Mouse (Mus musculus) limb, embryonic 12.5 days (tissue): Measurements from ENCODE around the gene Hpse2. TPM values are rescaled to one million over a fixed set of nuclear protein-coding genes. Genes with fewer than 3 reads are reported as not detected.

Experiments used
- ATAC-seq: fragments of 200-750 bp; cut with Nextera tagmentation; 2 replicates; pipeline ENCODE4 v1.8.0; 2017; ENCODE audit warnings: low read depth, moderate TSS enrichment; ENCODE audit not compliant: insufficient number of reproducible peaks, insufficient read depth, low FRiP score, low TSS enrichment
- H3K27ac ChIP-seq: fragments of 300-500 bp; sonication (generic); 2 replicates; pipeline ENCODE4 v1.5.1; 2016; ENCODE audit warnings: mild to moderate bottlenecking, moderate library complexity
- H3K27me3 ChIP-seq: fragments of 300-500 bp; sonication (generic); 2 replicates; pipeline ENCODE4 v1.6.1; 2016; ENCODE audit warnings: mild to moderate bottlenecking, moderate library complexity
- H3K36me3 ChIP-seq: fragments of 300-500 bp; sonication (generic); 2 replicates; pipeline ENCODE4 v1.6.1; 2016; ENCODE audit warnings: mild to moderate bottlenecking, moderate library complexity
- H3K4me1 ChIP-seq: fragments of 300-500 bp; sonication (generic); replicated peaks from 2 replicates; pipeline ENCODE4 v1.6.1; 2016
- H3K4me2 ChIP-seq: fragments of 300-500 bp; sonication (generic); 2 replicates; pipeline ENCODE4 v1.6.1; 2016; ENCODE audit warnings: mild to moderate bottlenecking, moderate library complexity
- H3K4me3 ChIP-seq: fragments of 300-500 bp; sonication (generic); replicated peaks from 2 replicates; pipeline ENCODE4 v1.5.1; 2016; ENCODE audit warnings: mild to moderate bottlenecking
- H3K9ac ChIP-seq: fragments of 300-500 bp; sonication (generic); replicated peaks from 2 replicates; pipeline ENCODE4 v1.6.1; 2016; ENCODE audit warnings: mild to moderate bottlenecking, moderate library complexity
- H3K9me3 ChIP-seq: fragments of 300-500 bp; sonication (generic); 2 replicates; pipeline ENCODE4 v1.6.1; 2016; ENCODE audit warnings: mild to moderate bottlenecking, moderate library complexity
- WGBS: fragments of 180-500 bp; shearing (Covaris S2); methylation state at CpG from one replicate; pipeline ENCODE4 v1.1.7; 2016; 5-methylcytosine and 5-hydroxymethylcytosine counted together
- polyA plus RNA-seq: library from polyadenylated mRNA; unstranded; fragments of >200 nt; fragmentation: Nextera tagmentation; extraction: Ambion mirVana; gene quantifications from 2 replicates; pipeline ENCODE4 v1.2.1, GENCODE M21; 2016

Hpse2 gene
- polyA plus RNA-seq, 1 experiment from 2014 or later = 10.4 TPM

DNA sequence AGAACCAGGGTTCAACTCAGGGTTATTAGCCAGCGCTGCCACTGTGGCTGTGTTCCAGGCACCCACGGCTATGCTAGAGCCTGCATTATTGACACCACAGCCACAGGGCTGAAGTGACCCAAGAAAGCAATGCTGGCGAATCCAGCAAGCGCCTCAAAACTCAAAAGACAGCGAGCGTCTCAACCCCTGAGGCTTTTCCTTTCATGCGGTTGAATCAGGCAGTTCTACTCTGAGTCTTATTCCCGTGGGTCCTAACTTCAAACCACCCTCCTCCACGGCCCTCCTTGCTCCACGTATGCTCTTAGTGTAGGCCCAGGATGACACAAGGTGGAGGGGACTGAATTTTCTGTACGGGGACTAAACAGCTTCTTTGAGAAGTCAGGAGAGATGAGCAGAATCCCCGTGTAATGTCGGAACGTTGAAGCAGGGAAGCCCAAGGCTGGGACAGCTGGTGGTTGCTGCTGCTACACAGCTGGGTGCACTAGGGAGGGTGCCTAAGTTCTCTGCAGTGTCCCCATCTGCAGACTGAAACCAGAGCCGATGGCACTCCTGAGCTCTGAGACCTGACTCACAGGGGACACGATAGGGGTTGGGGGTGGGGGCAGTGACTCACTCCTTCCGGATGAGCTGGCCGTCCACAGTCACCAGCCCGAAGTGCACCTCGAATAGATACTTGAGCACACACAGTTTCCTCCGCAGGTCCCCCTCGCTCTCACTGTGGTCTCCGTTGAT lies 617.8 kb downstream of the Hpse2 start:
- 86% methylated on average over 23 of the region's 23 CpGs for WGBS
- no peak for ATAC-seq
- no peaks in the 10 kb centered on the region; the same call in 1 of the 2 replicates for H3K4me1 ChIP-seq

DNA sequence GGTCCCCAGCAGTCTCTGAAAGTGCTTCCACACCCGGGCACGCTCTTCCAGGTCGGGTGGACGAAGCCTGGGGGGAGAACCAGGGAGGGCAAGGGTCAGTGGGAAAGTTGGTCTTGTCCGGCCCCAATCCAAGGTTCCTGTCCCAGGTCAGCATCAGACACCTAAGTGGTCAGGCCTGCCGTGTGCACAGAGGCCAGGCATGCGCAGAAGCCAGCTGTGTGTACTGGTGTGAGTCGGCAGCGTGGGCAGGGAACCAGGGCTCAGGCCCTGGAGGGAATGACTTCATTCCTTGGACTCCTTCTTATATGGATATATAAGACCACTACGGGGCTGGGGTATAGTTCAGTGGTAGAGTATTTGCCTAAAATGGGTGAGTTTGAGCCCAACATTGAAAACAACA lies 618.5 kb downstream of the Hpse2 start:
- peaks cover 4% of the 10 kb centered on the region for H3K4me1 ChIP-seq
- H3K4me3 ChIP-seq = no peak overlapping the region
- H3K9me3 ChIP-seq = no peaks in the 10 kb centered on the region
- H3K4me2 ChIP-seq = no peak overlapping the region
- H3K27me3 ChIP-seq = no peaks in the 10 kb centered on the region
- peaks cover 21% of the 10 kb centered on the region for H3K36me3 ChIP-seq
- no peak overlapping the region for H3K9ac ChIP-seq
- WGBS = 91% methylated on average over 10 of the region's 10 CpGs
- no peak for ATAC-seq
- no peak overlapping the region for H3K27ac ChIP-seq

More for the DNA sequence above, 617.8 kb downstream of the Hpse2 start:
- no peaks in the 10 kb centered on the region for H3K27me3 ChIP-seq
- H3K9ac ChIP-seq = no peak overlapping the region
- H3K36me3 ChIP-seq = peaks cover 21% of the 10 kb centered on the region
- no peak overlapping the region for H3K27ac ChIP-seq
- no peaks in the 10 kb centered on the region for H3K9me3 ChIP-seq
- H3K4me2 ChIP-seq = no peak overlapping the region
- no peak overlapping the region for H3K4me3 ChIP-seq

DNA sequence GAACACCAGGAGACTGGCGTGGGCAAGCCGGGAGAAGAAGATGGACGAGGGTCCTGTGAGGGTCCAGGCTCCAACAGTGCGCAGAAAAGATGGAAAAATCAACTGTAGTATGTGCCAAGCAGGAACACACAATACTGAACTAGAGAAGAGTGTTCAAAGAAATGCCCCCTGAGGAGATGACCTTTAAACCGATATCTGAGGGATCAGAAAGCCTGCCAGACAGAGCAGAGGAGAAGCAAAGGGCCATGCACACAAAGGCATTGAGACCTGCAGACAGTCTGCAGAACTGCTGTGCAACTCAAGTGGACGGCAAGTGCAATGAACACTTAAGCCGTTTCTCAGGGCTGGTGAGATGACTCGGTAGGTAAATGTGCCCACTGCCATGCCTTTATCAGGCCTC lies 620.8 kb downstream of the Hpse2 start:
- 78% methylated on average over 8 of the region's 8 CpGs for WGBS
- Histone ChIP-seq H3K4me3 (no peak overlapping the region), H3K9ac (no peak overlapping the region), H3K27me3 (no peaks in the 10 kb centered on the region), H3K9me3 (no peaks in the 10 kb centered on the region), H3K36me3 (peaks cover 21% of the 10 kb centered on the region), H3K27ac (no peak overlapping the region), H3K4me1 (peaks cover 17% of the 10 kb centered on the region), H3K4me2 (no peak overlapping the region)
- no peak for ATAC-seq

DNA sequence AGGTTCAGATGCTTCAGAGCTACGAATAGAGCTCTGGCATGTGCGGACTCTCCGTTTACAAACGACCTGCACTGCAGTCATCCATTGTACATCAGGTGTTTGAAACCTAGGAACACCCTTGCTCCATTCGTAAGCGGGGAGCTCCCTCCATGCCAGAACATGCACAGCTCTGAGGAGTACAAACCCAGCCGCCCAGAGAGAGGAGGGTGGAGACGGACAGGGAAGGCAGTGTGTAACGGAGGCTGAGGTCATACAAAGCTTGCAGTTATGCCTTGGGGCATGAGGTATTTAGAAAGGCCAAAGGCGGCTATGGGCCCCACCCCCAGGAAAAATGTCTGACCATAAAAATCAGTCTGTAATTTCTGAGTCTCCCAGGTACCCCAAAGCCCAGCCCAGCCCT lies 623.8 kb downstream of the Hpse2 start:
- no peaks in the 10 kb centered on the region for H3K27me3 ChIP-seq
- H3K9me3 ChIP-seq = no peaks in the 10 kb centered on the region
- ATAC-seq = peak; percentile 67; the same call in 1 of the 2 replicates
- no peak overlapping the region for H3K4me3 ChIP-seq
- H3K27ac ChIP-seq = peak overlapping the region; percentile 70
- H3K4me2 ChIP-seq = peak overlapping the region; percentile 8; the same call in 1 of the 2 replicates
- H3K36me3 ChIP-seq = peaks cover 4% of the 10 kb centered on the region
- peaks cover 17% of the 10 kb centered on the region for H3K4me1 ChIP-seq
- WGBS = 58% methylated on average over 10 of the region's 10 CpGs
- H3K9ac ChIP-seq = no peak overlapping the region

DNA sequence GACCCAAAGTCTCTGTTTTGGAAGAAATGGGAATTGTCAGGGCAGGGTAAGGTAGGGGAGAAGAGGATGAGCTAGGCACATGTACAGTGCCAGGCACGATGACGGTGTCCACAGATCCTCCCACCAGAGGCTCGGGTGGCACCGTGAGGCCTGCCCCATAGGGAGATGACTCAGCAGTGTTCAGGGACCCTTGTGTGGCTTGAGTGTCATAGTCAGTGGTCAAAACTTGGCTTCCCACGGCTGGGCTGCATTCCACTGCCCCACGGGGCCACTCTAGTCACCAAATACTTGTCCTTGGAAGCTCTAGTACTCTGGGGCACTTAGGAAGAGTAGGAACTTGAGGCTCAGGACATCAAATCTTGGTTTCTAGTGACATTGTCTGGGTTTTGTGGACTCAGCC lies 631.5 kb downstream of the Hpse2 start:
- no peaks in the 10 kb centered on the region for H3K9me3 ChIP-seq
- no peaks in the 10 kb centered on the region; the same call in 1 of the 2 replicates for H3K27me3 ChIP-seq
- H3K36me3 ChIP-seq = no peaks in the 10 kb centered on the region
- ATAC-seq = no peak
- no peak overlapping the region for H3K4me2 ChIP-seq
- WGBS = 84% methylated on average over 6 of the region's 6 CpGs
- H3K9ac ChIP-seq = no peak overlapping the region
- no peak overlapping the region for H3K4me3 ChIP-seq
- peaks cover 29% of the 10 kb centered on the region for H3K4me1 ChIP-seq
- H3K27ac ChIP-seq = no peak overlapping the region

DNA sequence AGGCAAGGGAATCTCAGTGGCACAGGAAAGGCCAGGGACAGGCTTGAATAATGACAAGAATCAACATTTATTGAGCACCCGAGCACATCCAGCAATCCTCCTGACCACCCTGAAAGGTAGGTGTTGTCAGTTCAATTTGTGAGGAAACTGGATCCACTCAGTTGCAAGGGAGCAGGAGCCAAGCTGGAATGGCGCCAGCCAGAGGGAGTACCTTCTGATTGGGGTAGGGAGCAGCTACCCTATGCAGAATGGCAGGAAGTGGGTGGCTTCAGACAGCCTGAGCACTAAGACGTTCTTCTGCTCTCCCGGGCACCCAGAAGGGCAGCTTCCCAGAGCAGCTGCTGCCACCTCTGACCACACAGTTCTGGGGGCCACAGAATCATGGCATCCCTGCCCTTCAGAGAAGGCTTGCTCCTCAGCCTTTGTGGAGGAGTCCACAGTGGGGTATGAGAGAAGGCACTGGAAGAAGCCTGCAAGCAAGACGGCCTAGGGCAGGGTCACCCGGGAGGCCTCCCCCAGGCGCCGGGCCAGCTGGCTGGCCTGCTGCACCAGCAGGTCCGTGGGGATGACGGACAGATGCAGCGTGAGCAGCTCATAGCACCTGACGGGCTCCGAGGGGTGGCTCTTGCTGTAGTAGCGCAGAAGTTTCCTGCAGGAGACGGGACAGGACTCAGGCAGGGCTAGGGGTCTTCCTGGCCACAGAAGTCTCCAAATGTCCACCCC lies 632.8 kb downstream of the Hpse2 start:
- no peaks in the 10 kb centered on the region; the same call in 1 of the 2 replicates for H3K27me3 ChIP-seq
- WGBS = 74% methylated on average over 15 of the region's 15 CpGs
- H3K27ac ChIP-seq = no peak overlapping the region
- no peak overlapping the region for H3K4me2 ChIP-seq
- no peak overlapping the region for H3K4me3 ChIP-seq
- H3K9ac ChIP-seq = no peak overlapping the region
- ATAC-seq = no peak
- no peaks in the 10 kb centered on the region for H3K9me3 ChIP-seq
- no peaks in the 10 kb centered on the region for H3K36me3 ChIP-seq
- peaks cover 29% of the 10 kb centered on the region for H3K4me1 ChIP-seq

DNA sequence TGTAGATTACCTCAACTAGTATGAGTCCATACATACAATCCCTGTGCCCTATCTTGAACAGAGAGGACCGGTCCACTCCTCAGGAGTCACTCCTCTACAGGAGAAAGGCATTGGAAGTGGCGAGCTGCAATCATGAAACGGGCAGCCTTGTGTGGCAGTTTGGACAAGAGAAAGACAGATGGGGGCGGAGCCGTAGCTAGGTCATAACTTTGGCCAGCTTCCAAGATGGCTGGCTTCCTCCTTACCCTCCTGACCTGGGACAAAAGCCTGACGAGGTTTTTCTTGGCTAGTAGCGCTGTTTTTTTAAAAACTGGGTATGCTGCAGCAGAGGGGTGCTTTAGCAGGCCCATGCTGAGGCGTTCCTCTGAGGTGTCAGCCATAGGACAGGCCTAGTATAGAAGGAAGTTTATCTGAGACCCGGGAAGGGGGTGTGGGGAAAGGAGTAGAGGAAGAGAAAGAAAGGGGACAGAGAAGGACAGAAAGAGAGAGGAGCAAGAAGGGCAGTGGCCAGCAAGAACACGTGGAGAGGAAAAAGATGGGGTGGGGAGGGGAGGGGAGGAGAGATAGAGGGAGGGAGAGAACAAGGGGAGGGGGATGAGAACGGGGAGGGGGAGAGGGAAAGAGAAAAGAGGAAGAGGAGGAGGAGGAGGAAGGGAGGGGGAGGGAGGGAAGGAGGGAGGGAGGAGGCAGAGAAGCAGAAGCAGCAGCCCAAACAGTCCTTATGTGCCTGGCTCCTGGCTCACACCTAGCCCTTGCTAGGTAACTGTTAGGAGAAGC lies 634.8 kb downstream of the Hpse2 start:
- H3K27me3 ChIP-seq = no peaks in the 10 kb centered on the region; the same call in 1 of the 2 replicates
- no peaks in the 10 kb centered on the region for H3K9me3 ChIP-seq
- peak; percentile 23; the same call in 1 of the 2 replicates for ATAC-seq
- H3K36me3 ChIP-seq = no peaks in the 10 kb centered on the region
- H3K4me3 ChIP-seq = peak overlapping the region; percentile 35; the same call in 1 of the 2 replicates
- 0 out of 2 replicates have a peak overlapping the region, but pooled peaks have one; percentile 40 for H3K9ac ChIP-seq
- peak overlapping the region; percentile 64 for H3K4me2 ChIP-seq
- H3K27ac ChIP-seq = peak overlapping the region; percentile 88
- H3K4me1 ChIP-seq = peaks cover 29% of the 10 kb centered on the region
- 43% methylated on average over 11 of the region's 11 CpGs for WGBS

DNA sequence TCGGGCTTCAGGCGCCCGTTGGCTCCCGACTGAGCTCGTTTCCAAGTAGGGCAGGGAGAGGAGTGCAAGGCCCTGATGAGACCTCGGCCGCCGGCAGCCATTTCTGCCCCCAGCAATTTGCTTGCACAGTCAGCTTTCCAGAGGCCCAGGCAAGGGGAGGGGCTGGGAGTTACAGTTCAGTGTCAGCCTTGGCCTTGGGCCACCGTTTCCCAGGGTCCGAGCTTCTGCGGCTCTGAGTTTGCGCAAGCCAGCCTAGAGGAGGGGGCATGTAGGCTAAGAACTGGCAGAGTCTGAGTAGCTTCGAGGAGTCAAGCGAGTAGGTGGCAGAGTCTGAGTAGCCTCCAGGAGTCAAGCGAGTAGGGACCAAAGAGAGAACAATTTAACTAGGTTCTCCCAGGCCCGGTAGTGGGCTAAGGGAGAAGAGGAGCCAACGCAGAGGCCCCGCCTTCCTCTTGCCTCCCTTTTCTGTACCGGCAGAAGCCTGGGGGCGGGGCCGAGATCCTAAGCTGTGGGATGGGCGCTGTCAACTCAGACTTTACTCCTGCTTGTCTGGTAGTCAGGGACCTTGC lies 635.7 kb downstream of the Hpse2 start, which contains the start of gene Pyroxd2:
Gene Pyroxd2 (minus strand): TSS at position 413 of the 569 bp plus-strand sequence.
- Histone ChIP-seq H3K4me3 (peak within 1 kb of the TSS; percentile 35), H3K27me3 (no peaks in the 10 kb centered on the region; the same call in 1 of the 2 replicates), H3K4me1 (peaks cover 29% of the 10 kb centered on the region), H3K36me3 (no peaks in the 10 kb centered on the region), H3K9ac (peak within 1 kb of the TSS; percentile 40), H3K4me2 (peak within 1 kb of the TSS; percentile 64), H3K27ac (peak within 1 kb of the TSS; percentile 88), H3K9me3 (no peaks in the 10 kb centered on the region)
- ATAC-seq = peak; percentile 78
- 3% methylated on average over 22 of the region's 22 CpGs for WGBS

DNA sequence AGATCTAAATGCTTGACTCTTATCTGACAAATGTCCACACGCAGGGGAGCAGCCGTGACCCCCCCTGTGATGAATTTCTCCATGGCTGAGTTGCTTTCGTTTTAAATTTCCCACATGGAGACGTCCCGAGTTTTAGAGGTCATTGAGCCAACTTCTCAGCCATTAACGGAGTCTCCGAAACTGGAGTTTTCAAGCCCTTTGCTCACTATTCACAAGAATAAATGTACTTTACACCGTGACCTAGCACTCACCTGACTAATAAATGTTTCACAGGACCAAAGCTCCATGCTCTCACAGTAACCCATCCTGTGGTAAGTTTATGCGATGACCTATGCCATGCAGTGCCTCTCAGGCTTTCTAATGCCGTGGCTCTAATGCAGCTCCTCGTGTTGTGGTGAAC lies 638.0 kb downstream of the Hpse2 start:
- WGBS = 72% methylated on average over 11 of the region's 11 CpGs
- Histone ChIP-seq H3K4me3 (no peak overlapping the region), H3K27ac (no peak overlapping the region), H3K36me3 (no peaks in the 10 kb centered on the region), H3K9ac (no peak overlapping the region), H3K9me3 (no peaks in the 10 kb centered on the region), H3K4me1 (peaks cover 31% of the 10 kb centered on the region), H3K4me2 (no peak overlapping the region), H3K27me3 (no peaks in the 10 kb centered on the region; the same call in 1 of the 2 replicates)
- ATAC-seq = no peak

DNA sequence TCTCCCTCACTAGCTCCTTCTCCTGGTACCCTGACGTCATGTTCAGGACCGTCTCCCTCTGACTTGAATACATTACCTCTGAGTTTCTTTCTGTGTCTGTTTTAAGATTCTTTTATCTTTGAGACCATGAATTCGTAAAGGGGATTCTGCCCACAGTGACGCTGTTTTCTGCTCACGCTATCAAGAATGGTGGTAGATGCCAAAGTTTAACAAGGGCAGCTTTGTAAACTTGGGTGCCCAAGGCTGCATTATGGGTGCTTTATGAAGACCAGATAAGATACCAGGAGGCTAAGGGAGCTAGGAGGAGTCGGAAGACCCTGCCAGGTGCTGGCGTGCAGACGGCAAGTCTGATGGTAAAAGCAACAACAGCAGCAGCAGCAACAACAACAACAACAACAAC lies 641.5 kb downstream of the Hpse2 start:
- 91% methylated on average over 8 of the region's 8 CpGs for WGBS
- H3K9ac ChIP-seq = no peak overlapping the region
- no peak for ATAC-seq

More for the DNA sequence above, 641.5 kb downstream of the Hpse2 start:
- no peak overlapping the region for H3K4me3 ChIP-seq
- no peaks in the 10 kb centered on the region for H3K27me3 ChIP-seq
- peaks cover 12% of the 10 kb centered on the region; the same call in 1 of the 2 replicates for H3K4me1 ChIP-seq
- H3K36me3 ChIP-seq = no peaks in the 10 kb centered on the region
- H3K27ac ChIP-seq = no peak overlapping the region
- H3K9me3 ChIP-seq = no peaks in the 10 kb centered on the region
- H3K4me2 ChIP-seq = no peak overlapping the region
